Mouse (Mus musculus): Measurements from ENCODE around the gene Agbl2. TPM values are rescaled to one million over a fixed set of nuclear protein-coding genes. Genes with fewer than 3 reads are reported as not detected.

The Agbl2 gene
- polyA plus RNA-seq, 1 experiment from 2014 or later, result 0.65 TPM

DNA sequence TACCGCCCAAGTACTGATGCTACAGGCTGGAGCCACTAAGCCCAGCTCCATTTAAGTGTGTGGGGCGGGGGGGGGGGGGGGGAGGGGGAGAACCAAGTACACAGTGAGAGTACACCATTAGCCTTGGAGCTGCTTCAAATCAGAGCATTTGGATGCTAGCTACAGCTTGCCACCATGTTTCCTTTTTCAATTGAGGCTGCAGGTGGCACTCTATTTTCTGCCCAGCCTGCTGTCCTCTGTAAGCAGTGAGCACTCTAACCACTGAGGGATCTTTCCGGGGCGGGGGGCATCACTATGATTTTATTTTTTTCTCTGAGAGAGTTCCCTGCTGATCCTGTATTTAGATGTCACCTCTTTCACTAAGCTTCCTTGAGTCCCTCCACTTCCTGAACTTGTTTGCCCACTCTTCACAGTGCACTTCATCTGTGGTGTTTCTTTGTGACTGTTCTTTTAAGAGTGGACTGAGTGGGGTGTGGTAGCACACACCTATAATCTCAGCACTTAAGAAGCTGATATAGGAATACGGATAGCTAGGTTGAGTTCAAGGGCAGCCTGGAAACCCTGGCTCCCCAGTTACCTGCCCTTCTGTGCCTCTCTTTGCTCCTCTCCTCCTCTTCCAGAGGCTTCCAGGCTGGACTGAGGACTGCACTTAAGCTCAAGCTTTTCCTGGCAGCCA, 95.2 kb downstream of the Agbl2 start:
- Histone ChIP-seq H3K4me2 (no peak overlapping the region), H3K27me3 (no peaks in the 10 kb centered on the region), H3K27ac (replicated peaks) (no peak overlapping the region), H3K36me3 (no peaks in the 10 kb centered on the region), H3K9me3 (no peaks in the 10 kb centered on the region), H3K4me3 (no peak overlapping the region), H3K4me1 (replicated peaks) (peaks cover 23% of the 10 kb centered on the region; the same call in 1 of the 2 replicates), H3K9ac (no peak overlapping the region)
- no peak for ATAC-seq (ENCODE audit: low FRiP score, low read depth)
- 72% methylated on average over 4 of the region's 5 CpGs for WGBS

DNA sequence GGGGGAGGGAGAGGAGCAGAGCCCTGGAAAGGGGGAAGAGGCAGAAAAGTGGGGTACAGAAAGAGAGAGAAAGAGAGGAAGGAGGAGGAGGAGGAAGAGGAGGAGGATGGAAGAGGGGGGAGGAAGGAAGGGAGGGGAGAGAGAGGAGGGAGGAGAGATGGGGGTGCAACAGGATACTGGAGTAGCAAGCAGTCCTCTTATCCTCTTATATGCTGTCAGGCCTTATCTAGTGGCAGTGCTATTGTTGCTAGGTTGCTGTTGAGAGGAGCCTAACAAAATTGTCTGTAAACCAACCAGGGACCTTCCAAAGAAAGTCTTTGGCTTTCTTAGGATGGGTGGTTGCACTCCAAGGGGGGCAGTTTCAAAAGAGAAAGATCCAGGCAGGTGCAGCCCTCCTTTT, 96.9 kb downstream of the Agbl2 start:
- Histone ChIP-seq H3K4me3 (no peak overlapping the region), H3K36me3 (no peaks in the 10 kb centered on the region), H3K9ac (no peak overlapping the region), H3K9me3 (no peaks in the 10 kb centered on the region), H3K27ac (replicated peaks) (no peak overlapping the region), H3K27me3 (no peaks in the 10 kb centered on the region), H3K4me1 (replicated peaks) (peaks cover 33% of the 10 kb centered on the region), H3K4me2 (no peak overlapping the region)
- no peak for ATAC-seq (ENCODE audit: low FRiP score, low read depth)

GRCm38 (mm10) chr2:90880144-90880785, 97.7 kb downstream of the Agbl2 start:
- H3K36me3 ChIP-seq, result no peaks in the 10 kb centered on the region
- peaks cover 38% of the 10 kb centered on the region for H3K4me1 ChIP-seq (replicated peaks)
- H3K9me3 ChIP-seq, result no peaks in the 10 kb centered on the region
- peak overlapping the region; percentile 23; the same call in 1 of the 2 replicates for H3K4me2 ChIP-seq
- H3K4me3 ChIP-seq, result no peak overlapping the region
- no peak for ATAC-seq (ENCODE audit: low FRiP score, low read depth)
- H3K9ac ChIP-seq, result no peak overlapping the region
- WGBS, result 18% methylated on average over 6 of the region's 6 CpGs
- H3K27ac ChIP-seq (replicated peaks), result peak overlapping the region; percentile 73
- no peaks in the 10 kb centered on the region for H3K27me3 ChIP-seq

DNA sequence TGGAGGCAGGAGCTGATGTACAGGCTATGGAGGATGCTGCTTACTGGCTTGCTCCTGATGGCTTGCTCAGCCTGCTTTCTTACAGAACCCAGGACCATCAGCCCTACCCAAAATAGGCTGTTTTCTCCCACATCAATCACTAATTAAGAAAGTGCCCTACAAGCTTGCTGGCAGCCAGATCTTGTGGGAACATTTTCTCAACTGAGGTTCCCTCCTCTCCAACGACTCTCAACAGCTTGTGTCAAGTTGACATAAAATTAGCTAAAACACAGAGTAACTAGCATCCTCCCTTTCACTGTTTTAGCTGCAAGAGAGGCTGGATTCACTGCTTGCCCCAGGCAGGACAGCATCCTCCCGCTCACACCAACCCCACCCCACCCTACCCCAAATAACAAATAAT, 99.3 kb downstream of the Agbl2 start:
- Histone ChIP-seq H3K9me3 (no peaks in the 10 kb centered on the region), H3K4me1 (replicated peaks) (peaks cover 38% of the 10 kb centered on the region), H3K27ac (replicated peaks) (no peak overlapping the region), H3K36me3 (no peaks in the 10 kb centered on the region), H3K4me2 (no peak overlapping the region), H3K9ac (no peak overlapping the region), H3K4me3 (no peak overlapping the region), H3K27me3 (no peaks in the 10 kb centered on the region)
- WGBS, result 80% methylated on average over 2 of the region's 2 CpGs
- no peak for ATAC-seq (ENCODE audit: low FRiP score, low read depth)

Other genes with a start within 250 kb of the Agbl2 start
- gene Ptprj, start 202.1 kb upstream of the Agbl2 start, polyA plus RNA-seq (2015; fragmentation: Nextera tagmentation; extraction: Ambion mirVana), result 5.7 and 6.8 TPM in 2 replicates
- 23.4 and 26.8 TPM in 2 replicates for gene Nup160, start 105.5 kb upstream of the Agbl2 start, polyA plus RNA-seq (2015; fragmentation: Nextera tagmentation; extraction: Ambion mirVana)
- 88.0 and 95.7 TPM in 2 replicates for gene Fnbp4, start 37.4 kb upstream of the Agbl2 start, polyA plus RNA-seq (2015; fragmentation: Nextera tagmentation; extraction: Ambion mirVana)
- 231 and 236 TPM in 2 replicates for gene Mtch2, start 64.4 kb downstream of the Agbl2 start, polyA plus RNA-seq (2015; fragmentation: Nextera tagmentation; extraction: Ambion mirVana)
- gene C1qtnf4, start 103.1 kb downstream of the Agbl2 start, polyA plus RNA-seq (2015; fragmentation: Nextera tagmentation; extraction: Ambion mirVana), result 152 and 182 TPM in 2 replicates
- 52.7 and 58.0 TPM in 2 replicates for gene Kbtbd4, start 122.0 kb downstream of the Agbl2 start, polyA plus RNA-seq (2015; fragmentation: Nextera tagmentation; extraction: Ambion mirVana)
- 208 and 220 TPM in 2 replicates for gene Ndufs3, start 122.1 kb downstream of the Agbl2 start, polyA plus RNA-seq (2015; fragmentation: Nextera tagmentation; extraction: Ambion mirVana)
- 94.7 and 103 TPM in 2 replicates for gene Celf1, start 157.7 kb downstream of the Agbl2 start, polyA plus RNA-seq (2015; fragmentation: Nextera tagmentation; extraction: Ambion mirVana)